Mouse (Mus musculus): ENCODE measurements around the gene Slc34a2. TPM values are rescaled to one million over a fixed set of nuclear protein-coding genes. Genes with fewer than 3 reads are reported as not detected.
A peak's percentile ranks its signal among the peaks of the same experiment; 100 is the strongest.

The Slc34a2 gene
- polyA plus RNA-seq (2016; fragmentation: Nextera tagmentation; extraction: Ambion mirVana), result 0.05 TPM in 1 of 2 replicates, not detected in the other

DNA sequence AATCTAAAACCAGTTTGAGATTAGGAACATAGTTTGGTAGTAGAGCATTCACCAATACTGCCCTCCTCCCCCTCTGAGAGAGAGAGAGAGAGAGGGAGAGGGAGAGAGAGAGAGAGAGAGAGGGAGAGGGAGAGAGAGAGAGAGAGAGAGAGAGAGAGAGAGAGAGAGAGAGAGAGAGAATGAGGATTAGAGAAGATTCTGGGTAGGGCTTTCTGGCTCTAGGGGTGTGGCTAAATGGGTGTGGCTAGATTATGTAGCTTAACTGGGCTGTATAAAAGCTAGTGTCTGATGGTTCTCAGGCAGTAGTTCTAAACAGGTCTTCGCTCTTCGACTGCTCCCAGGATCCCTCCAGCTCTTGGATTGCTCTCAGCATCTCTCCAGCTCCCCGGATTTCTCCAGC lies at the start of gene Slc34a2:
TSS of gene Slc34a2 (plus strand) at position 301 of the 400 bp plus-strand sequence.
- Histone ChIP-seq H3K36me3 (no peaks in the 10 kb centered on the region), H3K27ac (no peak within 1 kb of the TSS), H3K4me1 (replicated peaks) (no peaks in the 10 kb centered on the region), H3K4me3 (no peak within 1 kb of the TSS), H3K9me3 (no peaks in the 10 kb centered on the region), H3K27me3 (ENCODE audit: insufficient read depth, poor library complexity, severe bottlenecking) (no peaks in the 10 kb centered on the region)
- WGBS, result 93% methylated on average over 3 of the region's 3 CpGs
- no peak for DNase-seq (ENCODE audit: low spot score)

DNA sequence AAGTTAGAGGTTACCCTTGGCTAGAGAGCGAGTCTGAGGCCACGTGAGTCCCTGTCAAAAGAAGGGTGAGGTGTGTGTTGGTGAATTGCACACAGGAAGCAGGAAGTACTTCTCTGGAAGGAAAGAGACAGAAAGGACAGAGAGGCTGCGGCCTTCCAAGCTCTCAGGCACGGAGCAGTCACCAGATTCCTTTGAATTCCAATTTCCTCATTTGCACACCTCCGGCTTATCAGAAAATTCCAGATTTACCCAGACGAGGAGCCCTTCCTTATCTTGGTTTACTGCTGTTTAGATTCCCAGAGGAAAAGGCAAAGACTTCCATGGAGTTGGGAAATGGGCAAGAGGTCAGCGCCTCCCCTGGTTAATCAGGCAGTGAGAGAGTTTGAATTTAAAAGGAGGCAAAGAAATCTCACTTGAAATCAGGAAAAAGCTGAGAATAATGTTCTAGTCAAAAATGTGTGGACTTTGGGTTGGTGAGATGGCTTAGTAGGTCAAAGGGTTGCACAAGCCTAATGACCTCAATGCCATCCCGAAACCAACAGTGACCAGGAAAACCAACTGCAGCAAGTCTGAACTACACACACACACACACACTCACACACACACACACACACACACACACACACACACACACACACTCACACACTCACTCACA lies 47.1 kb upstream of the Slc34a2 start:
- WGBS, result 85% methylated on average over 8 of the region's 8 CpGs
- H3K27ac ChIP-seq, result no peak overlapping the region
- no peak for DNase-seq (ENCODE audit: low spot score)

GRCm38 (mm10) chr5:52992210-52992897 lies 45.5 kb upstream of the Slc34a2 start:
- Histone ChIP-seq H3K27me3 (ENCODE audit: insufficient read depth, poor library complexity, severe bottlenecking) (no peaks in the 10 kb centered on the region), H3K4me3 (no peak overlapping the region), H3K36me3 (no peaks in the 10 kb centered on the region), H3K9me3 (no peaks in the 10 kb centered on the region), H3K27ac (no peak overlapping the region), H3K4me1 (replicated peaks) (peaks cover 12% of the 10 kb centered on the region)
- DNase-seq (ENCODE audit: low spot score), result no peak
- 94% methylated on average over 11 of the region's 11 CpGs for WGBS

More for the DNA sequence above, 47.1 kb upstream of the Slc34a2 start:
- no peaks in the 10 kb centered on the region for H3K9me3 ChIP-seq
- no peaks in the 10 kb centered on the region for H3K27me3 ChIP-seq (ENCODE audit: insufficient read depth, poor library complexity, severe bottlenecking)
- H3K4me3 ChIP-seq, result no peak overlapping the region
- H3K4me1 ChIP-seq (replicated peaks), result no peaks in the 10 kb centered on the region
- H3K36me3 ChIP-seq, result no peaks in the 10 kb centered on the region

DNA sequence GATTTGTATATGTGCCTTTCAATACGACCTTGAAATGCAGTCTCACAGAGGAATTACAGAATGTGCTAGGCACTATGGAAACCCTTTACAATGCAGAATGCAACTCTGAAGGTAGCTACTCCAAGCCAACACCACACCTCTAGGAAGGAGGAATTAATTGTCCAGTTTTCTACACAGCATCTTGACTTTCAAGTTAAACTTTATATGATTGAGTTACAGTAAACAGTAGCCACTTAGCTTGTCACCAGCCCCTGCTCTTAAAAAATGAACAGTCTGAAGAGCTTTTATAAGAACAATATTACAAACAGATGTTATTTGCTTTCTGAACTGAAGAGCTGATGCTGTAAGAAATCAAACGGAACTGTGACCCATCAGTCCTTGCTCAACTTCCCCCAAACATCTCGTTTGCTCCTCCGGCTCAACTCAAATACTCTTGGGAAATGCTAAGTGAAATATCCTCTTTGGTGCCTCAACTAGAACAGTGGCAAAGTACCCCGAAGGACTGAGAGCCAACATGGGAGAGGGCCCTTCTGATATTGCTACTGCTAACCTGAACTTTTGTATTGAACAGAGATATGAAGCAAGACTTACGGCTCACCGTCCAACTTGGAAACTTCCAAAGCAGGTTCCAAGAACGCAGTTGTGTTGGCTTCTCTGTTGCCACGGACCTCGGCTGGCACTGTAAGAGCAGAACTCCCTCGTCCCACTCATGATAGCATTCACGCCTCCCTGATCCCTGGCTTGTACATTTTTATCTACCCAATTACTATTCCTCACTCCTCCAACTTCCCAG lies 44.2 kb upstream of the Slc34a2 start:
- Histone ChIP-seq H3K4me1 (replicated peaks) (peaks cover 12% of the 10 kb centered on the region), H3K36me3 (no peaks in the 10 kb centered on the region), H3K4me3 (no peak overlapping the region), H3K9me3 (no peaks in the 10 kb centered on the region), H3K27me3 (ENCODE audit: insufficient read depth, poor library complexity, severe bottlenecking) (no peaks in the 10 kb centered on the region), H3K27ac (no peak overlapping the region)
- no peak for DNase-seq (ENCODE audit: low spot score)
- 89% methylated on average over 12 of the region's 12 CpGs for WGBS

DNA sequence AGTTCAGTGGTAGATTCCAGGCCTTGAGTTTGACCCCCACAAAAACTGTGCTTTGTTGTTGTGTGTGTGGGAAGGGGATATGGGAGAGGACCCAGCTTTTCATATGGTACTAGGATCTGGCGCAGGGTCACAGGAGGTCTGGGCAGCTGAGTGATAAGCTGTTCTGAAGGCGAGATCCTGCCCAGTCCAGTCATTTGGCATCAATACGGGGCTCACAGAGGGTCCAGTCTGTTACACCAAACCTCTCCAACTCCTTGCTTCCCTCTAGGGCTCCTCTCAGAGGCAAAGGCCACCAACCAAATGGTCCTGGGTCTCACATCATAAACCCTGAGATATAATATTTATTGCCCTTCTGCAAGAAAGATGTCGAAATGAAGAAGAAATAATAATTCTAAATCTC lies 42.4 kb upstream of the Slc34a2 start:
- Histone ChIP-seq H3K9me3 (no peaks in the 10 kb centered on the region), H3K27me3 (ENCODE audit: insufficient read depth, poor library complexity, severe bottlenecking) (no peaks in the 10 kb centered on the region), H3K27ac (no peak overlapping the region), H3K4me1 (replicated peaks) (peaks cover 12% of the 10 kb centered on the region), H3K36me3 (no peaks in the 10 kb centered on the region), H3K4me3 (no peak overlapping the region)
- WGBS, result 94% methylated on average over 4 of the region's 4 CpGs
- no peak for DNase-seq (ENCODE audit: low spot score)

DNA sequence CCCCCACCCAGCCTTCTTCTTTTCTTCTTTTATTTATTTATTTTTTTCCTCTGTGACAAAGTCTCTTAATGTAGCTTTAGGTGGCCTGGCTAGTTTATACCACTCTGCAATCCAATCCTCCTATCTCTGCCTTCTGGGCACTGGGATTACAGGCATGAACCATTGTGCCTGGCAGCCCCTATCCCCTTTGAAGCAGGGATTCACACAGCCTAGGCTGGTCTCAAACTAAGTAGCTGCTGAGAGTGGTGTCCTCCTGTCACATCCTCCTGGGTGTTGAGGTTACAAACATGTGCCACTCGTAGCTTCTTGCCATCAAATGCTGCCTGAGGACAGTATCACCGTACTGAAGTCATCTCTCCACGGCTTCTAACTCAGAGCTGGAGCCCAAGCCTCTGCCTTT lies 41.7 kb upstream of the Slc34a2 start:
- peak overlapping the region; percentile 47 for H3K27ac ChIP-seq

GRCm38 (mm10) chr5:52996601-52997000 lies 41.3 kb upstream of the Slc34a2 start:
- H3K36me3 ChIP-seq, result no peaks in the 10 kb centered on the region
- no peaks in the 10 kb centered on the region for H3K9me3 ChIP-seq
- H3K27me3 ChIP-seq (ENCODE audit: insufficient read depth, poor library complexity, severe bottlenecking), result no peaks in the 10 kb centered on the region
- H3K4me1 ChIP-seq (replicated peaks), result peaks cover 12% of the 10 kb centered on the region
- 22% methylated on average over 8 of the region's 8 CpGs for WGBS
- H3K4me3 ChIP-seq, result no peak overlapping the region
- H3K27ac ChIP-seq, result peak overlapping the region; percentile 47; the same call in 1 of the 2 replicates
- peak; percentile 35 for DNase-seq (ENCODE audit: low spot score)

More for the DNA sequence above, 41.7 kb upstream of the Slc34a2 start:
- H3K4me1 ChIP-seq (replicated peaks), result peaks cover 12% of the 10 kb centered on the region
- H3K36me3 ChIP-seq, result no peaks in the 10 kb centered on the region
- H3K27me3 ChIP-seq (ENCODE audit: insufficient read depth, poor library complexity, severe bottlenecking), result no peaks in the 10 kb centered on the region
- no peak for DNase-seq (ENCODE audit: low spot score)
- 24% methylated on average over 3 of the region's 3 CpGs for WGBS
- H3K9me3 ChIP-seq, result no peaks in the 10 kb centered on the region
- no peak overlapping the region for H3K4me3 ChIP-seq

DNA sequence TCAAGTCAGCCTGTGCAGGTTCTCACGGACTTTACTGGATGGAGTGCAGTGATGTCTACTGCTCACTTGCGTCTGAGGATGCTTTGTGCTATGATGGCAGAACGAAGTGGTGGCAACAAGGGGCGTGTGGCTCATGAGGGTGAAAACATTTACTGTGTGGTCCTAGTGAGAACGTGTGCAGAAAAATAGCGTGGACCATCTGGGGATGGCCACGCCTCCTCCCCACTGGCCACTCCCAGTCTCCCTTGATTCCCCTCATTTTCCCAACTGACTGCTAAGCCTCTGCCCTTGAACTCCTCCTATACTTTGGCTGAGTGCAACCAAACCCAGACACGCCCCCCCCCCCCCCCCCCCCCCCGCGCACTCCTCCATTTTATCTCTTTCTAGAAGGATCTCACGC lies 40.8 kb upstream of the Slc34a2 start:
- no peaks in the 10 kb centered on the region for H3K9me3 ChIP-seq
- no peaks in the 10 kb centered on the region for H3K36me3 ChIP-seq
- H3K27me3 ChIP-seq (ENCODE audit: insufficient read depth, poor library complexity, severe bottlenecking), result no peaks in the 10 kb centered on the region
- peak overlapping the region; percentile 47; the same call in 1 of the 2 replicates for H3K27ac ChIP-seq
- H3K4me1 ChIP-seq (replicated peaks), result peaks cover 12% of the 10 kb centered on the region
- DNase-seq (ENCODE audit: low spot score), result no peak
- H3K4me3 ChIP-seq, result no peak overlapping the region
- WGBS, result 75% methylated on average over 11 of the region's 11 CpGs

DNA sequence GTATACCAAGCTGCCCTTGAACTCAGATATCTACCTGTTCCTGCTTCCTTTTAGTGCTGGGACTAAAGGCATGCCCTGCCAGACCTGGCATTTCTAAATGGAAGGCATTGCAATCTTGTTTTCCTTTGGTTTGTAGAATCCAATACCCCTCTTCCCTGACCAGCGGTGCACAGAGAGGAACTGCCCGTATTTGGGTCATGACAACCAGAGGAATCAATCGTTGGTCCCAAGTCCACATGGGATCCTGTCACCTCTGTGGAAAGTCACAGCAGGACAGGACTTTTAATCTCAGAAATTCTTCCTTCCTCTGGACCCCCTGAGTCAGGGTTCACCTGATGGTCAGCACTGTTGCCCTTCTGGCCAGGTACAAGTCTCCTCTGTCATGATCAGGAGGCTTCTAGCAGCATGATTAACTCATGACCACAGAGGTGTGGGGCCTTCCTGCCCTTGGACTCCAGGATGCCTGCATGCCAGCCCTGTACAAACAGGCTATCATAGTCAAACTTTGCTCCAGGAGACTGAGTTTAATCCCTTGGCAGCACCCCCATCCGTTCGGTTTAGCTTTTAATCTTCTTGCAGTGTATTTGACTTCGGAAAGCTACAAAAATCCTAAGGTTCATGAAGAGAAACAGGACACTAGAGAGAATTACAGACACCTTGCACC lies 39.7 kb upstream of the Slc34a2 start:
- DNase-seq (ENCODE audit: low spot score), result no peak
- no peak overlapping the region for H3K4me3 ChIP-seq
- peaks cover 12% of the 10 kb centered on the region for H3K4me1 ChIP-seq (replicated peaks)
- WGBS, result 86% methylated on average over 6 of the region's 6 CpGs
- no peak overlapping the region for H3K27ac ChIP-seq
- H3K9me3 ChIP-seq, result no peaks in the 10 kb centered on the region
- H3K27me3 ChIP-seq (ENCODE audit: insufficient read depth, poor library complexity, severe bottlenecking), result no peaks in the 10 kb centered on the region
- no peaks in the 10 kb centered on the region for H3K36me3 ChIP-seq

DNA sequence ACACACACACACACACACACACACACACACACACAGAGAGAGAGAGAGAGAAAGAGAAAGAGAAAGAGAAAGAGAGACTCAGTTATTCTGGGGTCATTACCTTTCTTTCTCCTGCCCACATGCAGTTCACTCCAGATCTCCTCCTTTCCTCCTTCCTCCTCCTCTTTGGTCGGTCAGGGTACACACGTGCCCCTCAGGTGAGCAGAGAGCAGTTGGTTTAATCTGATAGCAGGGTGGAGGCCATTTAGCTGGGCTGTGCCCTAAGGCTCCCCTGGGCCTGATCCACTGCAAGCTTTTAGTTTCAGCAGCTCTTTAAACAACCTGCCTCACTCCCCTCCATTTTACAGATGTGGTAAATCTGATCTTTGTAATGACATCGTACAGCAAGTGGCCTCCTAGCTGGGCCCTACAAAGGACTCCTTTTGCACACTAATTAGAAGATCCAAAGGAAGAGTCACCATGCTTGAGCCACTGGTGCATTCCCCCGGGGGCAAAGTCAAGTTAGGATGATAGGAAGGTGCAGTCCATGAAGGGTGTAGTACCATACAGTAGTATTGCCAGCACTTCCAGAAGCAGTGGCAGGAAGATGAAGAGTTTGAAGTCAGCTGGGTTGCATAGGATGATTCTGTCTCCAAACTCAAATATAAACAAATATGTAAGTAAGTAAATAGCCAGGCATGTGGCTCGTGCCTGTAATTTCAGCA lies 37.6 kb upstream of the Slc34a2 start:
- 66% methylated on average over 5 of the region's 5 CpGs for WGBS
- H3K4me3 ChIP-seq, result no peak overlapping the region
- H3K36me3 ChIP-seq, result no peaks in the 10 kb centered on the region
- H3K9me3 ChIP-seq, result peaks cover 3% of the 10 kb centered on the region; the same call in 1 of the 2 replicates
- no peaks in the 10 kb centered on the region for H3K27me3 ChIP-seq (ENCODE audit: insufficient read depth, poor library complexity, severe bottlenecking)
- DNase-seq (ENCODE audit: low spot score), result no peak
- H3K27ac ChIP-seq, result no peak overlapping the region
- peaks cover 12% of the 10 kb centered on the region for H3K4me1 ChIP-seq (replicated peaks)

DNA sequence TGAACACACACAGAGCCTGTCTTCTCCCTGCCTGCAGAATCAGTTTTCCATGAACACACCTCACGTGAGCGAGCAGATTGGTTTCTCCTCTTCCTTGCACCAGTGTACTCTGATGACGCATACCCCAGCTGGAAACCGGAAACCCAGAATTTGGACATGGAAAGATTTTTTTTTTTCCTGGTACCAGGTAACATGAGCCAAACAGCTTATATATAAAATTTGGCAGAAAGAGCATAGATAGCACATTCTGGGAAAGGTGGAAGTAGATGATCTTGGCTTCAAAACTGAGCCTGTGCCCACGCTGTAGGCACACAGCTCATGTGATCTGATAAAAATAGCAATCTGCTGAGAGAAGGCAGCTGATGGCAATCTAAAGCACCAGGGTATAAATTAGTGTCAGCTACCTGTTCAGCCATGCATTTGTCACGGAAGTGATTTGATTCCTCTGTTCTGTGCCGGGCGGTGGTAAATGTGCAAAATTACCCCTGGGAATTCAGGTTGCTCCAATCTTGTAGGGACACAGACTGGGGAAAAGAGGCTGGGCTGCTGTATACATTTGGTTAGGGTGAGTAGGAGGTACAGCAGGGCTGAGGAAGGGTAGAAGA lies 35.2 kb upstream of the Slc34a2 start:
- Histone ChIP-seq H3K27ac (no peak overlapping the region), H3K36me3 (no peaks in the 10 kb centered on the region), H3K27me3 (ENCODE audit: insufficient read depth, poor library complexity, severe bottlenecking) (no peaks in the 10 kb centered on the region), H3K9me3 (peaks cover 10% of the 10 kb centered on the region; the same call in 1 of the 2 replicates), H3K4me3 (no peak overlapping the region), H3K4me1 (replicated peaks) (no peaks in the 10 kb centered on the region)
- DNase-seq (ENCODE audit: low spot score), result no peak
- 83% methylated on average over 8 of the region's 8 CpGs for WGBS

DNA sequence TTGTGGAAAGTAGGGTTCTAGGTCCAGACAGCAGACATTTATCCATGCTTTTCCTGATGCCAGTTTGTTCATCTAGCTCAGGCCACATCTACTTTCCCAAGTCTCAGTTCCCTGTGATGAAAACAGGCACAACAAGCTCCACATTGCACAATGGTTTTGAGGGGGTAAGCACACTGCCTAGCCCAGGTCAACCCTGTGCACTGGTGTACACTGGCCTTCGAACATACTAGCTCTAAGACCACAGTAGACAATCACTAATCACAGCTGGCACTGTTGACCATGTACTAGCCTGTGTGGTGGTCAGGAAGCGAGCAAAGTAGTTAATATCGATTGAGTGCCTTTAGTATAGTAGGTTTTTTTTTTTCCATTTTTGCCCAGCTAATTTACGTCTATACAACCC lies 34.4 kb upstream of the Slc34a2 start:
- Histone ChIP-seq H3K9me3 (peaks cover 10% of the 10 kb centered on the region; the same call in 1 of the 2 replicates), H3K36me3 (no peaks in the 10 kb centered on the region), H3K27me3 (ENCODE audit: insufficient read depth, poor library complexity, severe bottlenecking) (no peaks in the 10 kb centered on the region), H3K27ac (no peak overlapping the region), H3K4me1 (replicated peaks) (no peaks in the 10 kb centered on the region), H3K4me3 (no peak overlapping the region)
- WGBS, result 89% methylated on average over 4 of the region's 4 CpGs
- DNase-seq (ENCODE audit: low spot score), result no peak

All from hindbrain, embryonic 10.5 days (tissue).